Mouse (Mus musculus): ENCODE measurements around the gene Ptar1.
"Not testable (repeated sequence)": the region's sequence is repeated elsewhere in the genome, so short reads cannot be mapped to it uniquely, and the experiment has no call there.

The Ptar1 gene

DNA sequence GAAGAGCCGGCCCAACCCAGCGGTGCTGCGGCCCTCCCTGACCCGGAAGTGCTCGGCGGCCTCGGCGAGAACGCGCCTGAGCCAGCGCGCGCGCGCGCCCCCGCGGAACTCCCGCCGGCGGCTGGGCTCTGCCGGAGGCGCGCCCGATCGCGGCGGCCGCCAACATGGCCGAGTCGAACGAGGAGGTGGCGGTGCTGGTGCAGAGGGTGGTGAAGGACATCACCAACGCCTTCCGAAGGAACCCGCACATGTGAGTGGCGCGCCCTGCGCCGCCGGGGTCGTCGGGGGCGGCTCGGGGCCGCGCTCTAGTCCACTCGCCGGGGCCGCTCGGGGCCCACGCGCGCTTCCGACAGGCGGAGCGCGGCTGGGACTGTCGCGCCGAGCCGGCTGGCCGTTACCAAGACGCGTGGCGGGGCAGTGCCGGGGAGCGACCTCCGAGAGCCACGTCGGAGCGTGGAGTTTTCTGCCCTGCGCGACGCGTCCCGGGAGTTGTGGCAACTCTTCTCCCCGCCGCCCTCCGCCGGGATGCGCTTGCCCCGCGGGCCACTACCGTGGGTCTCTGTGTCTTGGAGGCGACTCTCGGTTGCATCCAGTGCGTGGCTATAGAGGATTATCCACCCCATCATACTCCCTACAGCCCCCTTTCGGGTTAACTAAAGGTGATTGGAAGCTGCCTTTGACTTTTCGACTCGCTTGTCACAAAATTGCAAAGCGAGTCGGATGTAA lies at the start of gene Ptar1:
TSS of gene Ptar1 (plus strand) at position 134 of the 726 bp plus-strand sequence.
- DNase-seq (ENCODE audit: low spot score), result peak; percentile 84

DNA sequence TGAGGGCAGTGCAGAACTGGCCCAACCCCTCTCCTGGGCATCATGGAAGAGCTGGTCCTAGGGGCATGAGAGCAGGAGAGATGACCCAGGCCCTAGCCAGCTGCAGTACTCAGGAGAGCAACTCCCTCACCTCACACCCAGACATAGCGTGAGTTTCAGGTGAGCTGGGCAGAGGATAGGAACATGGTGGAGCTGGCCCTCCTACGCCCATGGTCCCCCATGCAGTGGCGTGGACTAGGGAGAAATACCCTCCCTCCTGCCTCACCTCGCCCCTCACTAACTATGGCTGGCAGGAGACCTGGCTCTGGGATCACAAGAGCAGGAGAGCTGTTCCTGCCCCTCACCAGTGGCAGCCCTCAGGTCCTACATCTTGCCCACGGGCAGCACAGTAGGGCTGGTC lies 43.4 kb upstream of the Ptar1 start:
- DNase-seq (ENCODE audit: low spot score), result no peak

DNA sequence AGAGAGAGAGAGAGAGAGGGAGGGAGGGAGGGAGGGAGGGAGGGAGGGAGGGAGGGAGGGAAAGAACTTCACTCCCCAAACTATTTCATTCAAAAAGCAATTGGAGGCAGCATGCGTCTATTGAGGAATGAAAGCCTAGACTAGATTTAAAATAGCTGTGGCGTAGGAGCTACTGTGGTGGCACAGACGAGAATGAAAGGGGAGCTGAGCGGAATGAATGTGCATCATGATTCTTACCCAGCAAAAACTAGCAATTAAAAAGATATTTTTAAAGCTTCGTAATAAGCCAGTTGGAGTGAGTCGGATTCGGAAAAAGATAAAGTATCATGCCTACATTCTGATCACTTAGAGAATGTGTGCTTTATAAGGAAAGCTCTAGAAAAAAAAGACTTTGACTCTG lies 41.9 kb upstream of the Ptar1 start:
- no peak for DNase-seq (ENCODE audit: low spot score)

DNA sequence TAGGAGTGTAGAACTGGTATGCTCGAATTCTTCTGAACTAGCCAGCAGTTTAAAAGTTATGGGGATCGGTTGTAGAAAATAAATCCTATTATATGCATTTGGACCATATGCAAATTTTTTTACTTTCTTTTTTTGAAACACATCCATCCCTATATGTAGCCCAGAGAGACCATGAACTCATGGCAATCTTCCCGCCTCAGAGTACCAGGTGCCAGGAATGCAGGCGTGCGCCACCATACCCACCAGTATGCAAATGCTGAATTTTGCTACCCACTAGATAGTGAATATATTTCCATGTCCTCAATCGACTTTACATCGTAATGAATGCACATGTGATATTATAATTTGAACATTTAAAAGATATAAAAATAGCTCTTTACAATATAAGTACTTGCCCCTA lies 39.9 kb upstream of the Ptar1 start:
- DNase-seq (ENCODE audit: low spot score), result no peak

DNA sequence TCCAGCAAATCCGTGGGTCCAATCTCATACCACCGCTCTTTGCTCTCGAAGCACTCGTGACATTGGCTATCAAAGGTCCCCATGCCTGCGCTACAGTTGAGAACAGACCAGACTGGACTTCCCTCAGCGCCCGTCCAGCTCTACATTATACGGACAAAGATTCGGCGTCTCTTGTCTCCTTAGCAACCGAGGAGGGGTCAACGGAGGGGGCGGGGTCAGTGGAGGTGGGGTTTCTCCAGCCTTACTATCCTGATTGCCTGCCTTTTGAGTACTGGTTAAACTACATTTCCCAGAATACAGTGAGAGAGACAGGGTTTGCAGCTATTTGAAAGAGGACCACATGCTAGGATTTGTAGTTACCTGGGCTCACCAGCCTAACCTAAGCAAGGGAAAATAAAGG lies 34.6 kb upstream of the Ptar1 start, which contains the start of gene 1700028P14Rik:
TSS of gene 1700028P14Rik (minus strand) at position 169 of the 400 bp plus-strand sequence.
- DNase-seq (ENCODE audit: low spot score), result peak; percentile 50

DNA sequence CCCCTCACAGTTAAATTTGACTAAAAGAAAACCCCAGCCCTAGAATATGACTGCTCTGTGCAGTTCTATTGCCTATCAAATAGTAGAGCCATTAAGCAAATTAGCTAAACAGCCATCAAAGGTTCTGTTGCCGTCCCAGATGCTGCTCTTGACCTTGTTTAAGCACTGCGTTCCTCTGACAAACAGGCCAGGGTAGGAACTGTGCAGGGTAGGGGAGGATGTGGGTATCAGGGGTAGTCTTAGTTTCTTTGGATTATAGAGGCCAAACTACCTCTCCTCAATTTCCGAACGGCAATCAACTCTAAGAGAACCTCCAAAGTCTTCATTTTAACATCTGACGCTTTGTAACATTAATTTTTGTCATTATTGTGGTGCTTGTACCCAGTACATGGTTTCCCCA lies 34.1 kb upstream of the Ptar1 start:
- DNase-seq (ENCODE audit: low spot score), result no peak

DNA sequence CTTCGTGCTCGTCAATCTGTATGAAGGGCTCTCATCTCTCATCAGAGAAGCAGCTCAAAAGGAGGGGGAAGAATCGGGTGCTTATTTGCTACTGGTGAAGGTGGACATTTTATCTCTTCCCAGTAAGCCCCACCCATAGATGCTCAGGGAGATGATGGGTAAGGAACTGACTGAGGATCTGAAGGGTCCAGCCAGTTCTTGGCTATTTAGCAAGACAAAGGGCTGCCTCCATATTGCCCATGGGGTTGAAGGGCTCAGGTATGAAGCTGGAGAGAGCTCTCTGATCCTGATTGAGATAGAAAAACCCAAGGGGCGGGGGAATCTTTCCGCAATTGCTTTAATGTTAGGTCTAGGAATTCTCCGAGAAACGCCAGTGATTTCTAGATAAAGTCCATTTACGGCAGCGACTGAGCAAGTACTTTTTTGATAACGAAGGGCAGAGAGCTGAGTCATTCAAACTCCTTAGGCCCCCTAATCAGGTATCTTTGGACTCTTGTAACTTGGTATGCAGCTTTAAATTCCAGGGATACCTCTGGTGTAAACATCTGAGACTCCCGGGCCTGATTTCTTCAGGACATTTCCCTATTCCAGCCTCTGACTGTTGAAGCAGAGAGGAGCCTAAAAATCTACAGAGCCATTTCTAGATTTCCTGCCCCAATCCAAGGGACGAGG lies 29.8 kb upstream of the Ptar1 start:
- no peak for DNase-seq (ENCODE audit: low spot score)

DNA sequence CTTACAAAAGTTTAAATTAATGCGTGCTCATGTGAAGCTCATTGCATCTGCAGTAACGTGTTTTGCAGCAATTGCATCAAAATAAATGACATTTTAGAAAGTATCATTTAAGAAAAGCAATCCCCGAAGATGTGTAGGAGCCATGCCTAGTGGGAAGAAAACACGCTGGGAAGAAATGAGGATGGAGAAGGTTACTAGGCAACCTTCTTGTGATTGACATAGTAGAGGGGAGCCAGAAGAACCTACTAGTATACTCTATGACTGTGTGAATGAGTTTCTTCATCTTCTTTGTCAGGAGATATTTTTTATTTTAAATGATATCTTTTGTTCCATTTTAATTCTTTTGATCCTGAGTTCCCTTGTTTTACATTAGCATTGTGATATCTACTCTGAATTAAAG lies 28.9 kb upstream of the Ptar1 start:
- DNase-seq (ENCODE audit: low spot score), result no peak

DNA sequence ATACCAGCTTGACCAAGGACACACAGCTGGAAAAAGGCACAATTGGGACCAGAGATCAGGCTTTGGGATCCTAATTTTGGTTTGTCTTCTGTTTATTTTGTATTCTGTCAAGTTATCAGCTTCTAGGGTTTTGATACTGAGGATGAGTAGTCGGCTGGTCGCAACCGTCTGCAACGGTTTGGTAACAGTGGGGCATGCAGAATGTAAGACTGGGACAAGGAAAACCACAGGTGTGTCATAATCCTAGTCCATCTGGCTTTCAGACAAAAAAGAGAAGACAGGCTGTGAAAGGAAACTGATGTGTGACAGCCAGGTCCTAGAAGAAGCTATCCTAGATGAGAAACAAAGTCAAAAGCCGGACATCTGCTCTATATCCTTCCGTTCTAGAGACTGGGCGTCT lies 23.1 kb upstream of the Ptar1 start:
- DNase-seq (ENCODE audit: low spot score), result no peak

DNA sequence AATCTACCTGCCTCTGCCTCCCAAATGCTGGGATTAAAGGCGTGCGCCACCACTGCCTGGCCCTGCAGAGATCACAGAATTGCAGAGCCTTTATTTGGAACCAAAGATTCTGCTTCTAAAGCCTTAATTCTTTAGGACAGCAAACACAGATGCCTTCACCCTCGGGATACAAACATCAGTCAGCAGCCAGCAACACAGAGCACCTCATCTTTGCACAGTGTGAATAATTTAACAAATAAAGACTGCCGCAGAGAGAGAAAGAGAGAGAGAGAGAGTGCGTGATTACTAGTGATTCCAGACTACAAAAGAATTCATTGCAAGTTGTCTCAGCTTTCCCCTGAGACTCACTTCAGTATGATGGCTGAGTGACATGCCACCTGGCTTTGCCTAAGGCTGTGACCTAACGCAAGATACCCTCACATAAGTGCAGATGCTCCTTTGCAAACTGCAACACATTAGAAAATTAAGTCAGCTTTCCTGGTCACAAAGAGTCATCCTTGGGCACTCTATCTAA lies 19.0 kb upstream of the Ptar1 start:
- DNase-seq (ENCODE audit: low spot score), result no peak

DNA sequence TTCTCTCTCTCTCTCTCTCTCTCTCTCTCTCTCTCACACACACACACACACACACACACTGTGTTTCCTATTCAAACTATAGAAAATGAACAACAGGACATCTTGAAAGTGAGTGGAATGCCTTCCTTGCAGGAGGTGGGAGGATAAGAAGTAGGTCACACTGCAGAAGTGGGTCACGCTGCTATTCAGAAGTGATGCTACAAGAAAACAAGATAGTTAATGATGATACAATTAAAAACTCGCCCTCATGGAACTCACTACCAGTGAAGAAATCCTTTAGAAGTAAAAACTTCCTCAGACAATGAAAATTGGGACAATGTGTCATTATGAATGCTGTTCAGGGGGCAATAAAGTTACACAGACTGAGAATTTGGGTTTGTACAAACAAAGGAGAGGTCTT lies 14.2 kb upstream of the Ptar1 start:
- DNase-seq (ENCODE audit: low spot score), result no peak

DNA sequence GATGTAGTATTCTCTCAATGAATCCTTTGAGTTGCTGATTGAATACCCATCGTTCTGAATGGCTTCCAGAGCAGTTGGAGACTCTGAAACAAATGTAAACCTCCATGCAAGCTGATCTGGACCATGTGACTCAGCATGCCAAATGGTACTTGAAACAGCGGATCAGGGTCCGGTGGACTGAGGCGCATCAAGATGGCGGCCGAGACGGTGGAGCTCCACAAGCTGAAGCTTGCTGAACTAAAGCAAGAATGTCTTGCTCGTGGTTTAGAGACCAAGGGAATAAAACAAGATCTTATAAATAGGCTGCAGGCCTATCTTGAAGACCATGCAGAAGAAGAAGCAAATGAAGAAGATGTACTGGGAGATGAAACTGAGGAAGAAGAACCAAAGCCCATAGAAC lies 11.6 kb upstream of the Ptar1 start:
- DNase-seq (ENCODE audit: low spot score), result not testable (repeated sequence)

DNA sequence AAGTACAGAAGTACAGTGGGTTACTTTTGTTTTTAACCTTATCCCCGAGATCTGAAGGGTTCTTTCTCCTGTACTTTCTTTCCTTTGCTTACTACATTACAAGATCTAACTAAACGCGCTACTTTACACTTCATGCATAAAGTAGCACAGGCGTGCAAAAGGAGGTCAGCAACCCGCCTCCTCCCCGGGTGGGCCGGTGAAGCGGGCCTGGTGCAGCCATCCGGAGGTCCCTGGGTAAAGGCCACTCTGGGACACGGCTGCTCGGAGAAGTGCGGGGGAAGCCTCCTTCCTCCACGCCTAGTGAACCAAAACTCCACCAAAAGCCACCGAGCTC lies 300 bp upstream of the Ptar1 start:
- DNase-seq (ENCODE audit: low spot score), result no peak

DNA sequence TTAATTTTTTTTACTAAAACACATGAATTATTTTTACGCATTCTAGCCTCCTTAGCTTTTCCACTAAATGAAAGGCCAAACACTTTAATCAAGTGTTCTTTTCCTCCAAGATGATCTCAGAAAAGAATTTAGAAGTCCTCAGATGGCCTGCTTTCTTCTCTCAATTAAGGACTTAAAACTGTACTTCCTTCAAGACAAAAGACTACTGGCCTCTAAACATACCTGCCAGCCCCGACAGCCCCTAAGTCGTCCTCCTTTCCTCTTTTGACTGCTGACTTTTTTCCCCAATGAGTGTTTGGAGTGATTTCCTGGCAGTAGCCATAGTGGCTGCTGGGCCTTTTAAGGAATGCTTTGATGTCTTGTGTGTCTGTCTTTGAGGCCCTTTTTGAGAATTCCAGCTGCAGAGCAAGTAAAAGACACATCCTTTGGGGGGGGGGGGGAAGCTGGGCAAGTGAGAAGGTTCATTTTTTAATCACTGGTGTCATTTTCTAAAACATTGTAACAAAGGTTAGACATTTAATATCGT lies 1.3 kb downstream of the Ptar1 start:
- DNase-seq (ENCODE audit: low spot score), result no peak

DNA sequence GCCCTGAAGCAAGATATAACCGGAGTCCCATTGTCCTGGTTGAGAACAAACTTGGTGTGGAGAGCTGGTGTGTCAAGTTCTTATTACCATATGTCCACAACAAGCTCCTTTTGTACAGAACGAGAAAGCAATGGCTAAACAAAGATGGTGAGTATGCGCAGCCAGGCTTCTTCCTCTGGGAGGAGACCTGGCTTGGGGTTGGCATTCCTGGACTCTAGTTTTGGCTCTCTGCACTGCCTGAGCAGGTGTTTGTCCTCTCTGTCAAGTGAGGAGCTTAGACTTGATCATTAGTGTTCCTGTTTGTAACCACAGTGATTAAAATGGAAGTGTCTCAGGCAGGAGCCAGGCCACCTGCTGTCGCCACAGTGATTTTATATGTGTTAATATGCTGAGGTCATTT lies 7.1 kb downstream of the Ptar1 start:
- no peak for DNase-seq (ENCODE audit: low spot score)

DNA sequence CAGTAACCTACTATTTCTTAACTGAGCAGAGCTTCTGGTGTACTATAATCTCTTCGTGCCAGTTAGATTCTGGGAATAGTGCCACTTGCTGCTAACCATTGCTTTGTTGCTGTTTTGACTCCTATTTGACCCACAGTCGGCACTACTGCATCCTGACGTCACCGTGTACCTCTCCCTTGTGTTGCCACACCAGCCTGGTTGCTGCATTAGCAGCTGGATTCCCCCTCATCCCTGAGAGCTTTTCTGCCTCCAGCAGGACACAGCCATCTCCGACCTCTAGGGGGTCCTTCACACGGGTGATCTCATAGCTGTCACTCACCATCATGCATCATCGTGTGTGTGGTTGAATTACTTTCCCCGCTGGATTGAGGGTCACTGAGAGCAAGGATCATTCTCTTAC lies 10.6 kb downstream of the Ptar1 start:
- no peak for DNase-seq (ENCODE audit: low spot score)

DNA sequence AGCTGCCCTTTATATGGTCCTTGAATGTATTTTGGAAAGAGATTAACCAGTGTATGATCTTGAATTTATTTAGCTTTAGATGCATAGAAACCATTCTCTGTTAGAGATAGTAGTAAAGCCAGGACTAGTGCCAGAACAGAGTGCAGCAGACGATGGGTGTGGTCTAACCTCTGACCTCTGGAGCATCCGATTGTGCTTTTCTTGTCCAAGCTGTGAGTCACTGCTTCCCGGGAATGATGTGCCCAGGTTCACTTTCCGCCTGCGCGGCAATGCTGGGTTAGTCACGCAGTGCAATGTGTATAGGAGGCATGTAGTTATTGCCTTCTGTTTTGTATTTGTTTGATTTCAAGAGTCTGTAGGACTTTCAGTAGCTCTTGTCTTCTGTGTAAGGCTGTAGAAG lies 11.1 kb downstream of the Ptar1 start:
- no peak for DNase-seq (ENCODE audit: low spot score)

DNA sequence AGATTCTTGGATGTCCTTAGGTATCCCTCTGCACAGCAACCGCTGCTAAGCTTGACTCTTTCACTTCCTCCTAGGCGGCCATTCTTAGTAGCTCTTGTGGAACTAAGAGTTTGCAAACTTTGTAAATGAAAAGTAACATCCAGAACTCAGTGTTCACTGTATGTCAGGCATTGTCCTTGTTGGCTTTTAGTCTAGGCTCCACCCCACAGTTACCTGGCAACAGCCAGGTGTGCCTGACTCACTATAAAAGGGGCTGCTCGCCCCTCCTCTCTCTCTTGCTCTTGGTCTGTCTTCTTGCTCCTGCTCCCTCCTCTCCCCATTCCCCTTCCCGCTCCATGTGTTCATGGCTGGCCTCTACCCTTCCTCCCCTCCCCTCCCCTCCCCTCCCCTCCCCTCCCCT lies 11.9 kb downstream of the Ptar1 start:
- DNase-seq (ENCODE audit: low spot score), result no peak

DNA sequence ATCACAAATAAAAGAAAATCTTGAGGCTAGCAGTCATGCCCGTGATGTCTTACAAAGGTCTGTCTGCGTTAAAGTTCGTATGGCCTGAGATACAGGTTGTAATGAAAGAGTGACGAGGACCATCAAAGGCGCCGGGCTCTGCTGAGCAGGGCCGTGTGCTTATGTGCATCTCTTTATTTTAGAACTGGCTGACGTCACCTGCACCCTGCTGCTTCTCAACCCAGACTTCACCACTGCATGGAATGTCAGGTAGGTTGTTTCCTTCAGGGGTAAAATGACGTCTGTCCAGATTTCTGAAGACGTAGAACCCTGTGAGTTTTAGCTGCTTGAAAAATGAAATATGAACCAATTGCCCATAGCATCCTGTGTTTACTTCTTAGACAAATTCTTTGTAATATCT lies 15.7 kb downstream of the Ptar1 start:
- no peak for DNase-seq (ENCODE audit: low spot score)

DNA sequence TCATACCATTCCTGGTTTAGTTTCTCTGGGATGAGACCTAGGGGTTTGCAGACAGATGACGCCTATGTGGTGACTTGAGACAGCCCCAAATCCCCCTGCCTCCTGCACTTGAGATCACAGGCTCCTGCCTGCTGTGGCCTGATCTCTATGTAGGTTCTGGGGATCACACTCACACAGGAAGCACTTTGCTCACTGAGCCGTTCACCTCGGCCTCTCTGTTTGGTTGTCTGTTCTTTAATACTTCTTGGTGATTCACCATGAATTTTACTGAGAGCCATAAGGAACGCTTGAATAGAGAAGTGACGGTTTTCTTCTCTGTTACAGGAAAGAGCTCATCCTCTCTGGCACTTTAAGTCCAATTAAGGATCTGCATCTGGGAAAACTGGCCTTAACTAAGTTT lies 18.2 kb downstream of the Ptar1 start:
- no peak for DNase-seq (ENCODE audit: low spot score)

DNA sequence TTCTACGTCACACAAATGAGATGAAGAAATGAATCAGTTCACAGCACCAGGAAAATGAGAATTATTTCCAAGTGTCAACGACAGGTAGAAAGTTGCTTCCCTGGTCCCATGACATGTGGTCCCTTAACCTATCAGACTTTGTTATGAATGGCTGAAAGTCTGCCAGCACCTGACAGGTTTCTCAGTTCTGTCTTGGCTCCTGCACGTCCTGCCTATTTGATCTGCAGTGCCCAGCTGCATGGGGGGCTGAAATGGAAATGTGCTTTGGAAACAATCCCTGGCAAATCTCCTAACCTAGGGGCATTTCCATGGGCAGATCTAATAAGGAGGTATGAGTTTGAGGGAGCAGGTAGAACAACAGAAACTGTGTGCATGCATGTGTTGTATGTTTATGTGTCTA lies 59.3 kb downstream of the Ptar1 start:
- DNase-seq (ENCODE audit: low spot score), result no peak

DNA sequence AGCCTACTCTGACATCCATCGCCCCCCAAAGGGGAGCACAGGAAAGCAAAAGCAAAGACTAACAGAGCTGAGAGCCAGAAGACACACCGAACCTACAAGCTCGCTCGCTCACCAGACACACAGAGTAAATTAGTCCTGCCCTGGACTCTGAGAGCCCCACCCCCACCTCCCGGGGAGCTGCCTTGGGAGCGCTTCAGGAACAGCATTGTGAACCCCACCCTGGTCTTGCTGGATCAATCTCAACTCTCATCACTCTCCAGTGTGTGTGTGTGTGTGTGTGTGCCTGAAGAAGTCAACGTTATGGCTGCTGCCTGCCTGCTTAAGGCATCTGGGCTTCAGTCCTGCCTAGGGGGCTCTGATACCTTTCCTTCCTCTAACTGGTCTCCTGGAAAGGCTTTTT lies 69.8 kb downstream of the Ptar1 start:
- DNase-seq (ENCODE audit: low spot score), result peak; percentile 16

DNA sequence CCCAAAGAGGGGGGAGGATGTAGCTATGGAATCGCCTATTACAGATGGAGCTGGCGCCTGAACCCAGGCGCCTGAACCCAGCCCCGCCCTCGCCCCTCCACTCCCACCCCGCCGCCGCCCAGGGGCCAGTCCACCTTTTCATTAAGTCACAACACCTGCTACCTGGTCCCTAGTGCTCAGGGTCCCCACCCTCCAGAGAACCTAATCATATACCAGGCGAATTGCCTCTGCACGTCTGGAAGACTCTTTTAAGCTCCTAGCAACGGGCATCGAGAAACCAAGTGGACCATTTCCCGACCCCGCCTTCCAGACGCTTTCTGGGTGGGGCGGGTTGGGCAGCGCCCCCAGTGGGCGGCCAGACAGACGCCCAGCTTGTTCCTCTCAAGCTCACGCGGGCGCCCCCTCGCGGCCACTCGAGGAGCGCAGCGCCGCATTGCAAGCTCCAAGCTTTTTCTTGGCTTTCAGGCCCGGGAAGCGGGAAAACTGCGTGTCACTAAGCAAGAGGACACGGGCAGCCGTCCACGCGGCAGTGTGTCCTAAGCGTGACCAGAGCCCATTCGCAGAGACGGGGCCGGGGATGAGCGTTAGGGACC lies 70.8 kb downstream of the Ptar1 start:
- DNase-seq (ENCODE audit: low spot score), result peak; percentile 88
